Mouse (Mus musculus) lung, embryonic 14.5 days (tissue): ENCODE measurements around the gene Rfx1. TPM values are rescaled to one million over a fixed set of nuclear protein-coding genes. Genes with fewer than 3 reads are reported as not detected.
A peak's percentile ranks its signal among the peaks of the same experiment; 100 is the strongest.

Experiments used
- ATAC-seq: fragments of 200-750 bp; cut with Nextera tagmentation; 2 replicates; pipeline ENCODE4 v1.8.0; 2017; ENCODE audit warnings: mild to moderate bottlenecking, moderate TSS enrichment, moderate library complexity; ENCODE audit not compliant: insufficient read depth
- DNase-seq: peaks from one replicate; pipeline ENCODE4 v3.0.0-alpha.2; 2015
- H3K27ac ChIP-seq: fragments of 300-500 bp; sonication (generic); 2 replicates; pipeline ENCODE4 v1.5.1; 2014; ENCODE audit warnings: low read depth, mild to moderate bottlenecking, moderate library complexity
- H3K27me3 ChIP-seq: fragments of 300-500 bp; sonication (generic); 2 replicates; pipeline ENCODE4 v1.6.1; 2014; ENCODE audit warnings: low read length, control low read depth; ENCODE audit not compliant: insufficient read depth
- H3K36me3 ChIP-seq: fragments of 300-500 bp; sonication (generic); 2 replicates; pipeline ENCODE4 v1.6.1; 2014; ENCODE audit warnings: control low read depth; ENCODE audit not compliant: insufficient read depth
- H3K4me1 ChIP-seq: fragments of 300-500 bp; sonication (generic); 2 replicates; pipeline ENCODE4 v1.6.1; 2014; ENCODE audit warnings: antibody characterized with exemption, control low read depth; ENCODE audit not compliant: insufficient read depth
- H3K4me2 ChIP-seq: fragments of 300-500 bp; sonication (generic); 2 replicates; pipeline ENCODE4 v1.6.1; 2014; ENCODE audit warnings: mild to moderate bottlenecking
- H3K4me3 ChIP-seq: fragments of 300-500 bp; sonication (generic); 2 replicates; pipeline ENCODE4 v1.5.1; 2014; ENCODE audit warnings: low read depth, low read length
- H3K9ac ChIP-seq: fragments of 300-500 bp; sonication (generic); 2 replicates; pipeline ENCODE4 v1.6.1; 2014
- H3K9me3 ChIP-seq: fragments of 300-500 bp; sonication (generic); 2 replicates; pipeline ENCODE4 v1.6.1; 2016; ENCODE audit warnings: low read depth, low read length, control low read depth
- CTCF ChIP-seq: IDR thresholded peaks from 2 replicates; pipeline ENCODE4 v1.5.1; 2016; ENCODE audit warnings: antibody characterized with exemption, low read depth
- WGBS: fragments of 180-500 bp; shearing (Covaris S2); extraction: QIAGEN DNeasy Blood & Tissue Kit; methylation state at CpG from one replicate; pipeline ENCODE4 v1.1.7; 2014; 5-methylcytosine and 5-hydroxymethylcytosine counted together
- polyA plus RNA-seq: library from polyadenylated mRNA; unstranded; fragments of >200 nt; fragmentation: Nextera tagmentation; extraction: Ambion mirVana; gene quantifications from 2 replicates; pipeline ENCODE4 v1.2.1, GENCODE M21; 2014

Rfx1 gene
- polyA plus RNA-seq, 1 experiment from 2014 or later: 13.3 TPM

- Histone ChIP-seq H3K27ac (no peak overlapping the region; the same call in 1 of the 2 replicates), H3K4me2 (no peak overlapping the region), H3K4me1 (peaks cover 10% of the 10 kb centered on the region; the same call in 1 of the 2 replicates), H3K36me3 (peaks cover 25% of the 10 kb centered on the region; the same call in 1 of the 2 replicates), H3K27me3 (no peaks in the 10 kb centered on the region), H3K9me3 (no peaks in the 10 kb centered on the region), H3K4me3 (no peak overlapping the region), H3K9ac (no peak overlapping the region)
- WGBS: 47% methylated on average over 10 of the region's 10 CpGs
- TF ChIP-seq CTCF: no peak
- no peak for ATAC-seq
- no peak for DNase-seq
Observed at GRCm38 (mm10) chr8:84073230-84073976, 6.8 kb downstream of the Rfx1 start.

- ATAC-seq: no peak
- WGBS: 84% methylated on average over 1 of the region's 1 CpGs
Observed at GRCm38 (mm10) chr8:84076412-84076811, 9.8 kb downstream of the Rfx1 start.

GRCm38 (mm10) chr8:84076849-84077248 is 10.2 kb downstream of the Rfx1 start:
- H3K4me3 ChIP-seq: no peak overlapping the region
- no peak for TF ChIP-seq CTCF
- no peak for DNase-seq
- H3K9ac ChIP-seq: no peak overlapping the region
- no peak overlapping the region for H3K4me2 ChIP-seq
- H3K36me3 ChIP-seq: peaks cover 52% of the 10 kb centered on the region
- no peaks in the 10 kb centered on the region for H3K4me1 ChIP-seq
- no peaks in the 10 kb centered on the region for H3K9me3 ChIP-seq
- H3K27ac ChIP-seq: no peak overlapping the region
- ATAC-seq: no peak
- H3K27me3 ChIP-seq: no peaks in the 10 kb centered on the region
- WGBS: 67% methylated on average over 3 of the region's 3 CpGs

More at GRCm38 (mm10) chr8:84076412-84076811, 9.8 kb downstream of the Rfx1 start:
- Histone ChIP-seq H3K27me3 (no peaks in the 10 kb centered on the region), H3K4me1 (no peaks in the 10 kb centered on the region), H3K27ac (no peak overlapping the region), H3K9ac (no peak overlapping the region), H3K4me3 (no peak overlapping the region), H3K9me3 (no peaks in the 10 kb centered on the region), H3K4me2 (no peak overlapping the region), H3K36me3 (peaks cover 48% of the 10 kb centered on the region)
- DNase-seq: no peak
- TF ChIP-seq CTCF: no peak

GRCm38 (mm10) chr8:84079206-84079605 is 12.6 kb downstream of the Rfx1 start:
- no peak for TF ChIP-seq CTCF
- Histone ChIP-seq H3K27me3 (no peaks in the 10 kb centered on the region), H3K36me3 (peaks cover 75% of the 10 kb centered on the region), H3K4me3 (no peak overlapping the region), H3K9me3 (no peaks in the 10 kb centered on the region), H3K9ac (no peak overlapping the region), H3K4me1 (no peaks in the 10 kb centered on the region), H3K27ac (no peak overlapping the region), H3K4me2 (no peak overlapping the region)
- DNase-seq (peak; percentile 57), ATAC-seq (no peak)
- 52% methylated on average over 5 of the region's 5 CpGs for WGBS

GRCm38 (mm10) chr8:84083829-84084241 is 17.2 kb downstream of the Rfx1 start:
- H3K9me3 ChIP-seq: no peaks in the 10 kb centered on the region
- H3K4me3 ChIP-seq: no peak overlapping the region
- no peaks in the 10 kb centered on the region for H3K27me3 ChIP-seq
- peaks cover 89% of the 10 kb centered on the region for H3K36me3 ChIP-seq
- no peak overlapping the region for H3K9ac ChIP-seq
- no peak overlapping the region for H3K27ac ChIP-seq
- no peaks in the 10 kb centered on the region for H3K4me1 ChIP-seq
- H3K4me2 ChIP-seq: no peak overlapping the region
- TF ChIP-seq CTCF: no peak
- ATAC-seq (no peak), DNase-seq (no peak)
- 30% methylated on average over 8 of the region's 8 CpGs for WGBS

GRCm38 (mm10) chr8:84084341-84085115 is 17.9 kb downstream of the Rfx1 start:
- Histone ChIP-seq H3K4me1 (no peaks in the 10 kb centered on the region), H3K27ac (no peak overlapping the region), H3K36me3 (peaks cover 87% of the 10 kb centered on the region), H3K4me3 (no peak overlapping the region), H3K4me2 (no peak overlapping the region), H3K9me3 (no peaks in the 10 kb centered on the region), H3K9ac (no peak overlapping the region), H3K27me3 (no peaks in the 10 kb centered on the region)
- DNase-seq (no peak), ATAC-seq (no peak)
- 51% methylated on average over 42 of the region's 42 CpGs for WGBS
- TF ChIP-seq CTCF: no peak

GRCm38 (mm10) chr8:84087156-84087555 is 20.5 kb downstream of the Rfx1 start:
- WGBS: 87% methylated on average over 7 of the region's 7 CpGs
- no peak overlapping the region for H3K4me3 ChIP-seq
- no peak for DNase-seq
- no peaks in the 10 kb centered on the region for H3K4me1 ChIP-seq
- no peaks in the 10 kb centered on the region for H3K9me3 ChIP-seq
- no peak overlapping the region for H3K27ac ChIP-seq
- no peak overlapping the region for H3K4me2 ChIP-seq
- no peaks in the 10 kb centered on the region for H3K27me3 ChIP-seq
- TF ChIP-seq CTCF: no peak
- H3K9ac ChIP-seq: no peak overlapping the region
- ATAC-seq: no peak
- H3K36me3 ChIP-seq: peaks cover 82% of the 10 kb centered on the region
